Mouse (Mus musculus) hindbrain, embryonic 12.5 days (tissue): ENCODE data around the gene Spred3. TPM values are rescaled to one million over a fixed set of nuclear protein-coding genes. Genes with fewer than 3 reads are reported as not detected.
"Not testable (repeated sequence)": the region's sequence is repeated elsewhere in the genome, so short reads cannot be mapped to it uniquely, and the experiment has no call there.

Source experiments
- ATAC-seq: fragments of 200-750 bp; cut with Nextera tagmentation; 2 replicates; pipeline ENCODE4 v1.8.0; 2017; ENCODE audit warnings: moderate TSS enrichment; ENCODE audit not compliant: low FRiP score
- H3K27ac ChIP-seq: fragments of 300-500 bp; sonication (generic); 2 replicates; pipeline ENCODE4 v1.5.1; 2016; ENCODE audit warnings: mild to moderate bottlenecking
- H3K27me3 ChIP-seq: fragments of 300-500 bp; sonication (generic); 2 replicates; pipeline ENCODE4 v1.6.1; 2016; ENCODE audit warnings: mild to moderate bottlenecking
- H3K36me3 ChIP-seq: fragments of 300-500 bp; sonication (generic); 2 replicates; pipeline ENCODE4 v1.6.1; 2016; ENCODE audit warnings: mild to moderate bottlenecking
- H3K4me1 ChIP-seq: fragments of 300-500 bp; sonication (generic); 2 replicates; pipeline ENCODE4 v1.6.1; 2016
- H3K4me2 ChIP-seq: fragments of 300-500 bp; sonication (generic); replicated peaks from 2 replicates; pipeline ENCODE4 v1.6.1; 2016; ENCODE audit warnings: mild to moderate bottlenecking
- H3K4me3 ChIP-seq: fragments of 300-500 bp; sonication (generic); 2 replicates; pipeline ENCODE4 v1.5.1; 2016; ENCODE audit warnings: mild to moderate bottlenecking
- H3K9ac ChIP-seq: fragments of 300-500 bp; sonication (generic); 2 replicates; pipeline ENCODE4 v1.6.1; 2016; ENCODE audit warnings: mild to moderate bottlenecking, moderate library complexity
- H3K9me3 ChIP-seq: fragments of 300-500 bp; sonication (generic); replicated peaks from 2 replicates; pipeline ENCODE4 v1.6.1; 2016; ENCODE audit warnings: mild to moderate bottlenecking
- WGBS: fragments of 180-500 bp; shearing (Covaris S2); methylation state at CpG from one replicate; pipeline ENCODE4 v1.1.7; 2016; 5-methylcytosine and 5-hydroxymethylcytosine counted together
- polyA plus RNA-seq: library from polyadenylated mRNA; unstranded; fragments of >200 nt; fragmentation: Nextera tagmentation; extraction: Ambion mirVana; gene quantifications from 2 replicates; pipeline ENCODE4 v1.2.1, GENCODE M21; 2016

The Spred3 gene
- polyA plus RNA-seq = 5.9 and 6.4 TPM in 2 replicates

GRCm38 (mm10) chr7:29170066-29170754, at the start of gene Spred3, which contains the start of gene Ggn:
Gene Spred3, minus strand, starts transcription at chr7:29170411.
Gene Ggn, plus strand, starts transcription at chr7:29170210.
- peak within 1 kb of the TSS; percentile 85 for H3K27ac ChIP-seq
- ATAC-seq = peak; percentile 46
- peaks cover 20% of the 10 kb centered on the region for H3K36me3 ChIP-seq
- peak within 1 kb of the TSS; percentile 68 for H3K4me3 ChIP-seq
- H3K9ac ChIP-seq = peak within 1 kb of the TSS; percentile 67
- peaks cover 51% of the 10 kb centered on the region for H3K27me3 ChIP-seq
- WGBS = under 1% methylated on average over 30 of the region's 30 CpGs
- peak within 1 kb of the TSS; percentile 76 for H3K4me2 ChIP-seq
- no peaks in the 10 kb centered on the region for H3K9me3 ChIP-seq
- H3K4me1 ChIP-seq = peaks cover 46% of the 10 kb centered on the region

GRCm38 (mm10) chr7:29214846-29215245, 44.6 kb upstream of the Spred3 start:
- H3K27me3 ChIP-seq = peaks cover 17% of the 10 kb centered on the region
- no peak overlapping the region for H3K27ac ChIP-seq
- H3K4me1 ChIP-seq = 0 out of 2 replicates have a peak, but pooled peaks cover 9% of the 10 kb centered on the region
- peaks cover 6% of the 10 kb centered on the region; the same call in 1 of the 2 replicates for H3K9me3 ChIP-seq
- WGBS = 45% methylated on average over 15 of the region's 15 CpGs
- no peak overlapping the region for H3K4me3 ChIP-seq
- H3K4me2 ChIP-seq = no peak overlapping the region
- H3K36me3 ChIP-seq = no peaks in the 10 kb centered on the region
- H3K9ac ChIP-seq = no peak overlapping the region
- ATAC-seq = no peak

- Histone ChIP-seq H3K27ac (no peak overlapping the region), H3K9me3 (no peaks in the 10 kb centered on the region), H3K27me3 (peaks cover 17% of the 10 kb centered on the region), H3K4me1 (0 out of 2 replicates have a peak, but pooled peaks cover 9% of the 10 kb centered on the region), H3K9ac (no peak overlapping the region), H3K4me3 (no peak overlapping the region), H3K36me3 (no peaks in the 10 kb centered on the region), H3K4me2 (peak overlapping the region; percentile 54; the same call in 1 of the 2 replicates)
- ATAC-seq = peak; percentile 23; the same call in 1 of the 2 replicates
- 61% methylated on average over 2 of the region's 2 CpGs for WGBS
Observed at GRCm38 (mm10) chr7:29214236-29214635, 44.0 kb upstream of the Spred3 start.

- H3K4me3 ChIP-seq = peak within 1 kb of the TSS; percentile 20
- no peaks in the 10 kb centered on the region for H3K36me3 ChIP-seq
- H3K4me2 ChIP-seq = peak within 1 kb of the TSS; percentile 54
- ATAC-seq = peak; percentile 74
- 5% methylated on average over 20 of the region's 20 CpGs for WGBS
- H3K27ac ChIP-seq = no peak within 1 kb of the TSS
- 0 out of 2 replicates have a peak, but pooled peaks cover 9% of the 10 kb centered on the region for H3K4me1 ChIP-seq
- H3K9me3 ChIP-seq = no peaks in the 10 kb centered on the region
- peaks cover 17% of the 10 kb centered on the region for H3K27me3 ChIP-seq
- H3K9ac ChIP-seq = no peak within 1 kb of the TSS; the same call in 1 of the 2 replicates
Observed at GRCm38 (mm10) chr7:29213675-29214082, 43.5 kb upstream of the Spred3 start, which contains the start of gene Catsperg1. Gene Catsperg1, minus strand, starts transcription at chr7:29214035.

- peak; percentile 13; the same call in 1 of the 2 replicates for ATAC-seq
- not testable (repeated sequence) for H3K36me3 ChIP-seq, H3K9me3 ChIP-seq, H3K9ac ChIP-seq, H3K4me1 ChIP-seq, H3K27ac ChIP-seq
- H3K27me3 ChIP-seq = peaks cover 17% of the 10 kb centered on the region
- H3K4me3 ChIP-seq = peak overlapping the region; percentile 20; the same call in 1 of the 2 replicates
- H3K4me2 ChIP-seq = peak overlapping the region; percentile 54
- WGBS = 14% methylated on average over 40 of the region's 40 CpGs
Observed at GRCm38 (mm10) chr7:29212775-29213560, 42.8 kb upstream of the Spred3 start.

- H3K36me3 ChIP-seq = no peaks in the 10 kb centered on the region
Observed at GRCm38 (mm10) chr7:29212199-29212765, 42.1 kb upstream of the Spred3 start.

GRCm38 (mm10) chr7:29211415-29212198, 41.4 kb upstream of the Spred3 start:
- no peaks in the 10 kb centered on the region for H3K9me3 ChIP-seq
- WGBS = 5% methylated on average over 34 of the region's 34 CpGs
- no peak overlapping the region for H3K9ac ChIP-seq
- no peaks in the 10 kb centered on the region for H3K36me3 ChIP-seq
- peak overlapping the region; percentile 32 for H3K4me3 ChIP-seq
- H3K27ac ChIP-seq = no peak overlapping the region
- 0 out of 2 replicates have a peak, but pooled peaks cover 9% of the 10 kb centered on the region for H3K4me1 ChIP-seq
- H3K4me2 ChIP-seq = peak overlapping the region; percentile 45
- no peak for ATAC-seq
- peaks cover 17% of the 10 kb centered on the region for H3K27me3 ChIP-seq

More at GRCm38 (mm10) chr7:29212199-29212765, 42.1 kb upstream of the Spred3 start:
- 0 out of 2 replicates have a peak overlapping the region, but pooled peaks have one; percentile 32 for H3K4me3 ChIP-seq
- H3K4me1 ChIP-seq = 0 out of 2 replicates have a peak, but pooled peaks cover 9% of the 10 kb centered on the region
- peaks cover 17% of the 10 kb centered on the region for H3K27me3 ChIP-seq
- peak overlapping the region; percentile 54; the same call in 1 of the 2 replicates for H3K4me2 ChIP-seq
- no peak overlapping the region for H3K9ac ChIP-seq
- no peak overlapping the region for H3K27ac ChIP-seq
- no peak for ATAC-seq
- no peaks in the 10 kb centered on the region for H3K9me3 ChIP-seq
- 13% methylated on average over 26 of the region's 26 CpGs for WGBS

- not testable (repeated sequence) for H3K9ac ChIP-seq, H3K36me3 ChIP-seq, H3K9me3 ChIP-seq, H3K4me1 ChIP-seq, H3K27ac ChIP-seq, ATAC-seq
- Histone ChIP-seq H3K27me3 (peaks cover 17% of the 10 kb centered on the region), H3K4me3 (peak overlapping the region; percentile 32), H3K4me2 (peak overlapping the region; percentile 45)
- WGBS = 17% methylated on average over 13 of the region's 15 CpGs
Observed at GRCm38 (mm10) chr7:29211013-29211412, 40.8 kb upstream of the Spred3 start.

GRCm38 (mm10) chr7:29202577-29202976, 32.4 kb upstream of the Spred3 start:
- no peak overlapping the region for H3K9ac ChIP-seq

GRCm38 (mm10) chr7:29194230-29194629, 24.0 kb upstream of the Spred3 start:
- not testable (repeated sequence) for H3K9me3 ChIP-seq, H3K36me3 ChIP-seq, H3K4me2 ChIP-seq, H3K4me3 ChIP-seq, H3K9ac ChIP-seq, H3K27me3 ChIP-seq, H3K27ac ChIP-seq, ATAC-seq, H3K4me1 ChIP-seq
- WGBS = 96% methylated on average over 1 of the region's 1 CpGs

More at GRCm38 (mm10) chr7:29202577-29202976, 32.4 kb upstream of the Spred3 start:
- Histone ChIP-seq H3K27me3 (no peaks in the 10 kb centered on the region), H3K27ac (no peak overlapping the region), H3K4me1 (no peaks in the 10 kb centered on the region), H3K9me3 (no peaks in the 10 kb centered on the region), H3K4me3 (no peak overlapping the region), H3K36me3 (no peaks in the 10 kb centered on the region), H3K4me2 (no peak overlapping the region)
- WGBS = 80% methylated on average over 6 of the region's 6 CpGs
- no peak for ATAC-seq

GRCm38 (mm10) chr7:29181323-29181722, 11.1 kb upstream of the Spred3 start:
- not testable (repeated sequence) for H3K4me2 ChIP-seq, H3K9me3 ChIP-seq, H3K9ac ChIP-seq, H3K27me3 ChIP-seq, ATAC-seq, H3K36me3 ChIP-seq, H3K27ac ChIP-seq
- 89% methylated on average over 4 of the region's 4 CpGs for WGBS
- Histone ChIP-seq H3K4me1 (peaks cover 21% of the 10 kb centered on the region), H3K4me3 (0 out of 2 replicates have a peak overlapping the region, but pooled peaks have one; percentile 63)
